21 mouse cellular contexts compared by ENCODE assay signal in the genomic region with DNA sequence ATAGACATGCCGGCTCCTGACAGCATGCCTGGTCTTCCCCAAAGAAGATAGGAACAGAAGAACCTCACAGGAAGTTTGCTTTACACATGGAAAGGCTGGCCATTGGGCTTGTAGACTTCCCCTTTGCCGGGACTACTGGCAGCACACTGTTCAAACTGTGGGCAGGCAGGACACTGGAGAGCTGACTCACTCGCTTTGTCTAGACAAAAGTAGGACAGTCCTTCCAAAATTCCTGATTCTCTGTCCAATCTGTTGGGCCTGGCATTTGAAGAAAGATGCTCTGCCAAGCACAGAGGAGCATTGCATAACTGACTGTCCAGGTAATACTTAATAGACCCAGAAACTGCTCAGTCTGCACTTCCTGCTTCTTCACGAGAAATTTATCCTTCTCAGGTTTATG. TPM values are rescaled to one million over a fixed set of nuclear protein-coding genes. Genes with fewer than 3 reads are reported as not detected.
DNase-seq lines count a peak whose midpoint lies in the region; ATAC-seq lines count a peak whose summit lies in the region.
"Had no signal": no experiment of that assay in that cellular context is flagged by ENCODE, and none has a peak within 500 bp of the region (broad histone marks: within the 10 kb centered on the region; RNA-seq: fewer than 3 reads in every experiment).

No protein-coding gene starts in this region.

- H3K4me3 ChIP-seq in forebrain, embryonic 11.5 days (ENCODE audit: low read depth, low read length) = no peak overlapping the region
- H3K4me3 ChIP-seq: heart, adult 2 months; hindbrain, embryonic 10.5 days; limb, embryonic 12.5 days had no signal

- no peak overlapping the region for H3K4me2 ChIP-seq in forebrain, embryonic 11.5 days (ENCODE audit: low read depth, low read length, severe bottlenecking)
- H3K4me2 ChIP-seq: limb, embryonic 12.5 days had no signal

- no peak overlapping the region for H3K27ac ChIP-seq in forebrain, embryonic 11.5 days (ENCODE audit: low read depth, low read length)
- H3K27ac ChIP-seq: heart, adult 2 months; hindbrain, embryonic 10.5 days; limb, embryonic 12.5 days; liver, embryonic 14.5 days had no signal

- peak; percentile 4 to 18 for DNase-seq in frontal cortex, postnatal 36 days (ENCODE audit: low spot score in 2 of 2)
- DNase-seq in frontal cortex, postnatal 14 days (ENCODE audit: low spot score in 2 of 2) = no peak
- DNase-seq in right cerebral cortex, adult 18-20 months = peak; percentile 44
- DNase-seq in right cerebral cortex, postnatal 14 days = no peak
- peak; percentile 91 for DNase-seq in cerebellum, adult 9-10 months
- no peak for DNase-seq in thymus, postnatal 14 days
- no peak for DNase-seq in spleen, postnatal 36 days (ENCODE audit: low spot score in 2 of 2)
- no peak for DNase-seq in forebrain, embryonic 11.5 days (ENCODE audit: low spot score)
- DNase-seq: B cell, adult 2 months; gastrocnemius, postnatal 10 days; heart, adult 2 months; kidney, postnatal 4 days had no signal

- WGBS in forebrain, embryonic 11.5 days = 83% methylated on average over 4 of the region's 4 CpGs

- H3K4me1 ChIP-seq in forebrain, embryonic 11.5 days (replicated peaks; ENCODE audit: control insufficient read depth, insufficient read depth, low read length) = no peaks in the 10 kb centered on the region
- H3K4me1 ChIP-seq: hindbrain, embryonic 10.5 days; limb, embryonic 12.5 days had no signal

- H3K9ac ChIP-seq in forebrain, embryonic 11.5 days (ENCODE audit: low read length) = no peak overlapping the region
- H3K9ac ChIP-seq: limb, embryonic 12.5 days; liver, embryonic 14.5 days had no signal

- H3K27me3 ChIP-seq in forebrain, embryonic 11.5 days (ENCODE audit: control insufficient read depth, insufficient read depth, low read length) = no peaks in the 10 kb centered on the region
- H3K27me3 ChIP-seq: limb, embryonic 12.5 days had no signal

- no peak for ATAC-seq in forebrain, embryonic 11.5 days (replicated peaks; ENCODE audit: low FRiP score)
- ATAC-seq: forebrain, embryonic 14.5 days; inflammation-experienced regulatory T-cells, adult 6 months; lung, postnatal 0 days; midbrain, embryonic 16.5 days had no signal

- no peaks in the 10 kb centered on the region for H3K9me3 ChIP-seq in forebrain, embryonic 11.5 days (ENCODE audit: control insufficient read depth, low read length)
- H3K9me3 ChIP-seq: hindbrain, embryonic 10.5 days; limb, embryonic 12.5 days had no signal

- no peaks in the 10 kb centered on the region for H3K36me3 ChIP-seq in forebrain, embryonic 11.5 days (ENCODE audit: control insufficient read depth, insufficient read depth, low read length)
- H3K36me3 ChIP-seq: hindbrain, embryonic 10.5 days; limb, embryonic 12.5 days had no signal

RNA-seq across cellular contexts. Expression of gene Wfdc15a, which starts 6.7 kb away (rescaled TPM):
- not detected in 2 replicates for polyA plus RNA-seq in forebrain, embryonic 11.5 days (2014; fragmentation: Nextera tagmentation; extraction: Ambion mirVana)
- polyA plus RNA-seq: forebrain, embryonic 14.5 days; heart, adult 2 months; heart, embryonic 16.5 days; hindbrain, embryonic 10.5 days; inflammation-experienced regulatory T-cells, adult 6 months; limb, embryonic 12.5 days; liver, embryonic 14.5 days; lung, postnatal 0 days; midbrain, embryonic 16.5 days had no signal

RNA-seq across cellular contexts. Expression of gene Wfdc15b, which starts 14.8 kb away (rescaled TPM):
- polyA plus RNA-seq in forebrain, embryonic 11.5 days (2014; fragmentation: Nextera tagmentation; extraction: Ambion mirVana) = not detected in 2 replicates
- polyA plus RNA-seq: forebrain, embryonic 14.5 days; heart, adult 2 months; hindbrain, embryonic 10.5 days; inflammation-experienced regulatory T-cells, adult 6 months; limb, embryonic 12.5 days; lung, postnatal 0 days; midbrain, embryonic 16.5 days; testis, adult 2 months had no signal

RNA-seq across cellular contexts. Expression of gene Wfdc12, which starts 16.3 kb away (rescaled TPM):
- not detected in 2 replicates for polyA plus RNA-seq in forebrain, embryonic 11.5 days (2014; fragmentation: Nextera tagmentation; extraction: Ambion mirVana)
- polyA plus RNA-seq: forebrain, embryonic 14.5 days; heart, adult 2 months; heart, embryonic 16.5 days; hindbrain, embryonic 10.5 days; inflammation-experienced regulatory T-cells, adult 6 months; limb, embryonic 12.5 days; liver, embryonic 14.5 days; midbrain, embryonic 16.5 days had no signal

RNA-seq across cellular contexts. Expression of gene Wfdc5, which starts 24.1 kb away (rescaled TPM):
- polyA plus RNA-seq in forebrain, embryonic 11.5 days (2014; fragmentation: Nextera tagmentation; extraction: Ambion mirVana) = not detected in 2 replicates
- polyA plus RNA-seq: forebrain, embryonic 14.5 days; heart, adult 2 months; heart, embryonic 16.5 days; hindbrain, embryonic 10.5 days; inflammation-experienced regulatory T-cells, adult 6 months; limb, embryonic 12.5 days; liver, embryonic 14.5 days; midbrain, embryonic 16.5 days; testis, adult 2 months had no signal

RNA-seq across cellular contexts. Expression of gene Svs2, which starts 31.6 kb away (rescaled TPM):
- polyA plus RNA-seq in forebrain, embryonic 11.5 days (2014; fragmentation: Nextera tagmentation; extraction: Ambion mirVana) = not detected in 2 replicates
- polyA plus RNA-seq: forebrain, embryonic 14.5 days; heart, adult 2 months; heart, embryonic 16.5 days; hindbrain, embryonic 10.5 days; inflammation-experienced regulatory T-cells, adult 6 months; limb, embryonic 12.5 days; liver, embryonic 14.5 days; lung, postnatal 0 days; midbrain, embryonic 16.5 days; testis, adult 2 months had no signal

Comparison
In these comparisons a context has a peak if more than half of its experiments do, and no peak if none do; other contexts are left out.
1. DNase-seq: peak in frontal cortex, postnatal 36 days (2 of 2), right cerebral cortex, adult 18-20 months (single experiment) and cerebellum, adult 9-10 months (single experiment); none in frontal cortex, postnatal 14 days (0 of 2), right cerebral cortex, postnatal 14 days (single experiment), thymus, postnatal 14 days (single experiment), spleen, postnatal 36 days (0 of 2) and forebrain, embryonic 11.5 days (single experiment).